Mouse (Mus musculus): ENCODE measurements around the gene Map2k1. TPM values are rescaled to one million over a fixed set of nuclear protein-coding genes. Genes with fewer than 3 reads are reported as not detected.
"Not testable (repeated sequence)": the region's sequence is repeated elsewhere in the genome, so short reads cannot be mapped to it uniquely, and the experiment has no call there.

Map2k1 gene
- total RNA-seq, 2 experiments from 2014 or later = 50.0 to 52.9 TPM

DNA sequence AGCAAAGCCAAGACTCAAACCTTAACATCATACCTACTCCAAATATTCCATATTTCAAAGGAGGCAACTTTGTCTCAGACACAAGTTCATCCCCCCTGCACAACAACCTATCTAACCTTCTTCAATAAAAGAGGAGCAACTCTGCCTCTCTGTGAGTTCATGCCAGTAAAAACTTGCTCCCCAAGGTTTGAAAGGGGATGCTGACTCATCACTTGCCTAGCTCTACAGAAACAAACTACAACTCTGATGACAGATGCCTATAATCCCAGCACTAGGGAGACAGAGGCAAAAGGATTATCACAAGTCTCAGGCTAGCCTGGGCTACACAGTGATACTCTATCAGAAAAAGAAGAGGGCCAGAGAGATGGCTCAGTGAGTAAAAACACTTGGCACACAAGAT, 35.5 kb downstream of the Map2k1 start:
- intact Hi-C loops (cut with DNase I) = loop anchor here (5.0 kb wide), 1 partner anchor 34 kb away; the partner anchor contains the start of gene Map2k1

DNA sequence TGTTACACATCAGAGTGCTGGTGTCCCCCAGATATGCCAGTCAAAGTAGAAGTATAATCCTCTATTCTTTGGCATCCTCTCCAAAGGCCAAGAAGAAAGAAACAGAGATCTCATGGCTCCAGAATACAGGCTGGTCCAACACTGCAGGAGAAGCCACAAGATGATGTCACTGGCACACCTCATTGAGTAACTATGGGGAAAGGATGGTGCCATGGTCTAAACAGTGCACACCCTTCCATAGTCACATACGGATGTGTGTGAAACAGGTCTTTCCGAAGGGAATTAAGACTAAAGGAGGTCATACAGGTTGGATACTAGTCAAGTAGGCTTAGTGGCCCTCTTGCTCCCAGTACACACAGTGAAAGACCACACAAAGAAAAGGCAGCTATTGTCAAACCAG, 36.8 kb downstream of the Map2k1 start:
- intact Hi-C loops (cut with DNase I) = loop anchor here (5.0 kb wide), 1 partner anchor 36 kb away; the partner anchor contains the start of gene Map2k1
- DNase-seq = no peak

More for the DNA sequence above, 35.5 kb downstream of the Map2k1 start:
- no peak for DNase-seq

DNA sequence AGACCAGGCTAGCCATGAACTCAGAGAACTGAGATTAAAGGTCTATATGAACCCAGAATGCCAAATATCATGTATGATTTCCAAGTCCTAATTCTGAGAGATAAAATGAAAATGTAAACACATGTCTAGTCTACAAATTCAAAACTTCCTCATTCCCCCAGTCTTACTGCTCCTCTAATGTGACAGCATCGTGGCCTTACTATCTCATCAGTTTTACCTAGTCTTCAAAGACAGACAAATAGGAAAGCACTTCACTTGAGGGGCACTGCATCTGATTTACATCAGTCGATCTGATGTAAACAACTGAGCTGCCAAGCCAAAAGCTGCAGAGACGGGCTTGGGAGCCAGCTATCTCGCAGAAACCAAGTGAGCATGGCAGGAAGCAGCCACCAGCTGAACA, 37.3 kb downstream of the Map2k1 start:
- DNase-seq = no peak
- intact Hi-C loops (cut with DNase I) = loop anchor here (5.0 kb wide), 1 partner anchor 36 kb away; the partner anchor contains the start of gene Map2k1

DNA sequence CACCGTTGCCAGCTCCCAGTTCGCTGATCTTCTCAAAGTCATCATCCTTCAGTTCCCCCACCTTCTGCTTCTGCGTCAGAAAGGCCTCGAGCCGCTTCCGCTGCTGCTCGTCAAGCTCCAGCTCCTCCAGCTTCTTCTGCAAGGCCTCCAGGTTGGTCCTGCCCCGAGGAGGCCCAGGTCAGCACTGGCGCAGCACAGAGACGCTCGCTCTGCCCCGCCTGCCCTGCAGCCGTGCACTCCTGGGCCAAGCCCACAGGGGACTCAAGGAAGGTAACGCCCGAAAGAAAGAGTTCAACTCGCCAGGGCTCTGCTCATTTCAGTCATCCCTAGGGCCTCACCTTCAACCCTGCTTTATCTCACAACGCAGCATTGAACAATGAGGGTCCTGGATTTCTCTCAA, 39.0 kb downstream of the Map2k1 start:
- intact Hi-C loops (cut with DNase I) = no loop called here
- no peak for DNase-seq

DNA sequence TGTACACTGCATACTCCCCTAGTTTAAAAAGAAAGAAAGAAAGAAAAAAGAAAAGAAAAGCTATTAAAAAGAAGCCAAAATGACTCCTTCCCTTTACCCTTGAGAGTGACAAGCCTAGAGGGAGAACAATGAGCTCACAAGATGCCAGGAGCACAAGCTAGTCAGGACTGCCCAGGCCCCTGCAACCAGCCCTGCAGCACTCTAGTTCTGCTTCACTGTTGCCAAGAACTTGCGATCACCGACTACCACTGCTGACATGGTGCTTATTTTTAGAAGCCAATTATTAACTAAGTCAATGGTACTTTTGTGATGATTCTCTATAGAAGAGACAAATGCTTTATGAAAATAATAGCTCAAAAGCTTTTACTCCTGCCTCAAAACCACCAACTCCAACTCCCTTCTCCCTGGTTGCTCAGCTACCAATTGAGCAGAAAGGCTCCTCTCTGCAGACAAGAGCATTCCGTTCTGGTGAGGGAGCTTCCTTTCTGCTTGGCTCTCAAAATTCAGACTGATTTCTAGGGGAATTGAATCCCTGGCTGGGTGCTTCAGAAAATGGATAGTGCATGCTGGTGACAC, 45.8 kb downstream of the Map2k1 start:
- DNase-seq = peak in 1 of 2 experiments; percentile 24
- intact Hi-C loops (cut with DNase I) = no loop called here

DNA sequence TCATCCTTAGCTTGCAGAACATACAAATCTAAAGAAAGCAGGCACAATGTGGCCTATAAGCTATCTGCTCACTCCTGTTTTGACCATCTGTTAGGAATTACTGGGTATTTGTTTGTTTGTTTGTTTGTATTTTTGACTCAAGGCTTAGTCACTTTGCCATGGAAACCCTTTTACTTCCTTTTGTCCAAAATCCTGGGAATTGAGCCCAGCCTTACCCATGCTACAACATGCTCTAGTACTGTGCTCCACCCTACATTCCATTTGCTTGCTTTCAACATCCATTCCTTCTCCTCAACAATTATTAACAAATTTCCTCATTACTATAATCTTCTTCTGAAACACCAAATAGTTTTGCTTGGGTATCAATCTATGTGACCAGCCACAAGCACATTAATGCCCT, 50.6 kb downstream of the Map2k1 start:
- no peak for DNase-seq
- intact Hi-C loops (cut with DNase I) = no loop called here

DNA sequence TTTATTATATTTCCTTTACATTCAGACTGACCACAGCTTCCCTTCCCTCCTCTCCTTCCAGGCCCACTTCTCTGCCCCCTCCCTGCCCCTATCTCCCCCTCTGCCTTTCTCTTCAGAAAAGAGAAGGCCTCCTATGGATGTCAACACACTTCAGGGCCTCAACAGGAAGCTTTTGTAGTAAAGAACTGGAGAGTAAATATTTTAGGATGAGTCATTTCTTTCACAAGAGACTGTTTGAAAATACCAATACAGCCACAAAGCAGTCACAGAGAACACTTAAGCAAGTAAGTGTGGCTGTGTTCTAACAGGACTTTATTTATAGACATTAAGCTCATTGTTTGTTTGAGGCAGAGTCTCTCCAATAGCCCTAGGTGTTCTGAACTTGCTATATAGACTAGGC, 51.1 kb downstream of the Map2k1 start:
- intact Hi-C loops (cut with DNase I) = no loop called here
- DNase-seq = no peak

DNA sequence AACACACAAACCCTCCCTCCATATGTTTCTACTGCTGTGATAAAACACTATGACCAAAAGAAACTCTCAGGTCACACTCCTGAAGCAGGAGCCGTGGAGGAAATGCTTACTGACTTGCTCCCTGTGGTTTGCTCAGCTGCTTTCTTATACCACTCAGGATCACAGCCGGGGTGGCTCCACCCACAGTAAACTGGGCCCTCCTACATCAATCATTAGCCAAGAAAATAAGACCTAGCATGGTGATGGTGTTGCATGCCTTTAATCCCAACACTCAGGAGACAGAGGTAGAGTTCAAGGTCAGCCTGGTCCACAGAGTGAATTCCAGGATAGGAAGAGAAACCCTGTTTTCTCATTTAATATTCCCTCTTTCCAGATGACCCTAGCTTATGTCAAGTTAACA, 53.5 kb downstream of the Map2k1 start:
- no peak for DNase-seq
- intact Hi-C loops (cut with DNase I) = no loop called here

DNA sequence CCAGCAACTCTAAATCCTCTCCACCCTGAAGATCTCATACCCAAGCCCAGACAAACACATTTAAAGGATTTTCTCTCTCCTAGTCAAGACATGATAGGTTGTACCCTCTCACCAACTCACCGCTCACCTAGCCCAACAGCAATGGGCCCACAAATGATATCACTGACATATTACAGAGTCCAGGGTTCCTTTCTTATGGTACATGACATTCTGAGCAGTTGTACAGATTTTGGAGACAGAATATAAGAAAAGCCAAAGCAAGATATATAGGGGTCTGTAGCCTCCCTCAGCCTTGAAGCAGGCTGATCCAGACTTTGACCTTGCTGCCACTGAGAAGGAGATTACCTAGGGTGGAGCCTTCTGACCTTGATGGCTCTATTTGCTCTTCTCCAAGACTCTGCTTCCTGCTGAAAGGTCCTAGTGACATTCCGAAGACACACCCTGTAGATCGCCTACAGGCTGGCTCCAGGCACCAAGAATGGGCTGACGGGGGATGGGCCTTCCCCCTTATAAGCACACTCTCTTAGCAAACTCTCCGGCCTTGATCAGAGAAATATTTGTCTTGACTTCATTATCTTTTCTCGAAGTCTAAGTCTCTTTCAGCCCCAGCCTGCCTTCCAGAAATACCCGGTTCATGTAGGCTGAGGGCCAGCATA, 54.5 kb downstream of the Map2k1 start:
- intact Hi-C loops (cut with DNase I); DNase-seq: not testable (repeated sequence)

DNA sequence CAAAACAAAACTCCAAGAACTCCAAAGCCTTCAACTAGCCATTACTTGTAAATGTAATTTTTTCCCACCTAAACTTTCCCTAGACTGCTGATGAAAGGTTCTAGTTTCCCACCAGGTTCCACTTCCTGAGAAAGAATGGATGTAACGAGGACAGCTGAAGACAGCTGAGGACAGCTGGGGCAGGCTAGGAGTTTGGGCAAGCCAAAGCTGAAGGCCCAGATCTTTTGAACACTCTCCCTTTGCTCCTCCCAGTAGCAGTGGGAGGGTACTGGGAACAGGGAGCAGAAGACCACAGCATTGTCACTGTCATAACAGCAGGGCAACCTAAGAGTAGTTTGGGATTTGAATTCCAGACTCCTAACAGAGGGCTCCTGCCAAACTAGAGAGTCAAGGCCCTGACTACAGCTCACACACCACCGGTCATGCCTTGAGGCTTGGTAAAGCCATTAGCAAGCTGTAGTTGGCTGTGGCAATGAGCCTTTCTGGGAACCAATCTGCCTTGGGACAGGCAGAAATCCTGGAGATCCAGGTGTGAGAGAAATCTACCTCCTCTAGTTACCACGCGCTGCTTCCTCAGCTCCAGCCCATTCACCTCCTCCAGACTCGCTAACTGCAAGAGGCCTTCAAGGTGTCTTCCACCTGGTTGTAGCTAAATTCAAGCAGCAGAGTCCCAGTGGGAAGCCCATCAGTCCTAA, 55.2 kb downstream of the Map2k1 start:
- intact Hi-C loops (cut with DNase I) = no loop called here
- peak in 1 of 2 experiments; percentile 10 for DNase-seq

DNA sequence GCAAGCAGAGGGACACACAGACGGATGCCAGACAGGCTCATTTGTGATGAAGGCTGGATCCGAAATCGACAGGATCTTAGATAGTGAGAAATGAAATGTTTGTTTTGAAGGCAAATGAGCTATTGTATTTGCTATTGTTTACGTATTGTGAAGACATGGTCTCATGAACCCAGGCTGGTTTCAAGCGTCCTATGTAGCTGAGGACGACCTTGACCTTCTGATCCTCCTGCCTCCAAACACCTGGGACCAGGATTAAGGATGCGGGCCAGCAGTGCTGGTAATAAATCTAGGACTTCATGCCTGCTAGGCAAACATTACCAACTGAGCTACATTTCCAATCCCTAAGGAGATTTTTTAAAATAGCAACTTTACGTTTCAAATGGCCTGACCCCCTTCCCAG, 55.9 kb downstream of the Map2k1 start:
- no peak for DNase-seq
- intact Hi-C loops (cut with DNase I) = no loop called here

DNA sequence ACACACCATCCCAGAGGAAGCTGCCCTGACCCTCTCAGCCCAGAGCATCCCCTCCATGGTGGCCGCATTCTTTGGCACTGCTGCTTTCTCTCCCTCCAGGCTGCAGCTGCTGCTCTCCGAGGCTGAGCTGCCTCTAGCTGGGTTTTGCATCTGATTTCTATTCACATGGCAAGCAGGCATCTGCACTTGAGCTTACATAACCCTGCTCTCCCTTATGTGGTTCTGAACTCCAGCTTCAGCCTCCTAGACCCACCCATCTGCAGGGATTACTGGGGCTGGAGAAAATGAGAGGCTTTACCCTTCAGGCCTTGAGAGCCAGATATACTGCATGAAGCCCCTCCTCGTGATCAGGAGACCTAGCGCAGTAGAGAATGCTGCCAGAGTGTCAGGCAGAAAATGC, 57.9 kb downstream of the Map2k1 start:
- DNase-seq = peak in 1 of 2 experiments; percentile 6
- intact Hi-C loops (cut with DNase I) = no loop called here

DNA sequence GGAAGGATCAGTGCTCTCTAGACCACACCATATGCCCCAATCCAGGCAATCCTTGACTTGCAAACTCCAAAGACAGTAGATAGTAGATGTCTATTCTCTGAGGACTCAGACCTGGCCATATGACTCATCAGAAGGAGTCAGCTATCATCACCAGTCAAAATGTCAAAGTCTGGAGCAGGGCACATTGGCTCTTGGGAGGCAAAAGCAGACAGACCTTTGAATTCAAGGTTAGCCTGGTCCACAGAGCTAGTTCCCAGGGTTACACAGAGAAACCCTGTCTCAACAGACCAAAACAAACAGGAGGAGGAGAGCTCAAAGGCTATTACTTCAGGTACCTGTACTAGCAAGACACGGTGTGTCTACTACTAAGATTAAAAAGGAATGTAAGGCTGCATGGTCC, 59.6 kb downstream of the Map2k1 start:
- no peak for DNase-seq
- intact Hi-C loops (cut with DNase I) = no loop called here

DNA sequence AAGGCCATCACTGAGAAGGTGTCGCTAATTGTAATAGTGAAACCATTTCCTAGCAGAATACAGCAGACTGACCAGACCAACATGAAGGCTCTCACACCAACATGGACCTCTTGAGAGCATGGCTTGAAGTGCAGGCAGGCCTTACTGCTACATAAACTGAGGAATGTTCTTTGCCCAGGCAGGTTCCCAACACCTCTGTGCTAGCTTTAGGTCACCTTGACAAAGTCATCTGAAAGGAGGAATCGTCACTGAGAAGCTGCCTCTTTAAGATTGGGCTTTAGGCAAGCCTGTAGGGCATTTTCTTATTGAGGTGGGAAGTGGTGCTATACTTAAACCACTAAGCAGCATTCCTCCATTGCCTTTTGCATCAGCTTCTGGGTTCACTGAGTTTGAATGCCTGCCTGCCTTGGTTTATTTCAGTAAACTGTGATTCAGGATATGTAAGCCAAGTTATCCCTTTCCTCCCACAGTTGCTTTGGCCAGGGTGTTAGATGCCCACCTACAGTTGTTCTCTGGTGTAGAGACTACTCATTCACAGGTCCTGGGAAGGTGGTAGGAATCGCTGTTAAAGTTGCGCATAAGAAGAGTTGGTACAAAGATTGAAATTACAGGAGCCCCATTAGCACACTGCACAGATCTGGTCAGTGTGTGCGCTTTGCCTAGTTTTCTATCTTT, 69.1 kb downstream of the Map2k1 start:
- intact Hi-C loops (cut with DNase I) = no loop called here
- no peak for DNase-seq

DNA sequence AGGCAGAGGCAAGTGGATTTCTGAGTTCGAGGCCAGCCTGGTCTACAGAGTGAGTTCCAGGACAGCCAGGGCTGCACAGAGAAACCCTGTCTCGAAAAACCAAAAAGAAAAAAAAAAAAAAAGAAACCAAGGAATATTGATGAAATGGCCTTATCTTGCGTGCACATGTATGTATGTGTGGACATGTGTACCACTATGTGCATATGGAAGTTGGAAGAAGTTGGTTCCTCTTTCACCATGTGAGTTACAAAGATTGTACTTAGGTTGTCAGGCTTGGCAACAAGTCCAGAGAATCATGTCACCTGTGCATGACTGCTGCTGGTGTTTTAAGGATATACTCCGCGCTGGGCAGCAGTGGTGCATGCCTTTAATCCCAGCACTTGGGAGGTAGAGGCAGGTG, 70.1 kb downstream of the Map2k1 start:
- DNase-seq; intact Hi-C loops (cut with DNase I): not testable (repeated sequence)

DNA sequence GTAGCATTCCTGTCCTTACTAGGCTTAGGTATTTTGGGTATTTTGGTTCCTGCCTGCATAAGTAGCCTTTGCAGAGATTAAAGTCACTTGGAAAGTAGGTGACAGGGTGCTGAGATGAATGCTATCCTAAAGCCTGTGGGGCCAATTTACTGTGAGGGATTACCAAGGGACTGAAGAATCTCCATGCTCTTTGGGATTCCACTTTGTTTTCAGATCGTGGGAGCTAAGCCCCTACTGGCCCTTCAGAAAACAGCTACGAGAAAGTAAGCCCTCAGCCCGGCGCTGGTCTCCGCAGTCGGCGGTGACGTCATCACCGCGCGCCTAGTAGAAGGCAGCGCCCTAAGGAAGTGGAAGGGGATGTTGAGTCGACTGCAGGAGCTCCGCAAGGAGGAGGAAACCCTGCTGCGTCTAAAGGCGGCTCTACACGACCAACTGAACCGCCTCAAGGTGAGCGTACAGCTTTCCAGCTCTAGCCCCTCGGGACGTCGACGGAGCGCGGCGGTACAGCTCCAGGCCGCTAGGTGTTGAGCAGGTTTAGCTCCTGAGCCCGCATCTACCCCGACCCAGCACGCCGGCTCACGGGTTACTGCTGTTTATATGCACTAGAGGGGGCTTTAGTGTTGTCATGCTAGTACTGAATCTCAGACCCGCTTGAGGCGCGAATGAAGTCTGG, 74.3 kb downstream of the Map2k1 start, which contains the start of gene Snapc5:
Gene Snapc5 (plus strand): TSS at position 301 of the 673 bp plus-strand sequence.
- peak; percentile 90 to 93 for DNase-seq
- intact Hi-C loops (cut with DNase I) = loop anchor here (1.0 kb wide), 1 partner anchor 74 kb away; the partner anchor contains the start of gene Map2k1

DNA sequence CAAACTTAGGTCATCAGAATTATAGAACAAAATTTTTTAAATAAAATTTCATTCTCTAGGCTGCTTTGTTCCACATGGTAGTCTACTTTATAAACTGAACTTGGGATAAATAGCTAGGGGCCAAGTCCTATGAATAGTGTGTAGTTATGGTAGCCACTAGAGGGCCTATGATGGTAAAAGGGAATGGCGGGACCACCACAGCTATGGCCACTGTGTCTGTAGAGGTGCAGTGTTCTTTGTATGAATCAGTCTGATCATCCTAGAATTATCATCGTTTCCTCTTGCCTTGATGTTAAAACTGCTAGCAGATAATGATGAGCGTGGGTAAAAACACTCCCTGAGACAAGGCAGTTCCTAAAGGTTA, 74.8 kb downstream of the Map2k1 start:
- intact Hi-C loops (cut with DNase I) = no loop called here
- DNase-seq = no peak

DNA sequence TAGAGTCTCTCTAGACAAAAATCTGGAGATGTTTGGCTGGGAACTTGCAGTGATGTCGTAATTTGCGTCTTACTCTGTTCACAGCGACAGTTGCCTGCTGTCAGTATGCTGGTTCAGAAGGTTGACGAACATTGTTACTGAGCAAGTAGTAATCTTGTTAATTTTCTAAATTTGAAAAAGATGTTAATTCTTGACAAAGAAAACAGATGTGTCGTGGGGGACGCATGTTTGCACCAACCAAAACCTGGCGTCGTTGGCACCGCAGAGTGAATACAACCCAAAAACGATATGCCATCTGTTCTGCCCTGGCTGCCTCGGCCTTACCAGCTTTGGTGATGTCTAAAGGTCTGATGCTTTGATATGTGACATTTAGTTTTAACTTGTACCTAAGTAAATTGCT, 78.1 kb downstream of the Map2k1 start:
- intact Hi-C loops (cut with DNase I) = no loop called here
- no peak for DNase-seq

DNA sequence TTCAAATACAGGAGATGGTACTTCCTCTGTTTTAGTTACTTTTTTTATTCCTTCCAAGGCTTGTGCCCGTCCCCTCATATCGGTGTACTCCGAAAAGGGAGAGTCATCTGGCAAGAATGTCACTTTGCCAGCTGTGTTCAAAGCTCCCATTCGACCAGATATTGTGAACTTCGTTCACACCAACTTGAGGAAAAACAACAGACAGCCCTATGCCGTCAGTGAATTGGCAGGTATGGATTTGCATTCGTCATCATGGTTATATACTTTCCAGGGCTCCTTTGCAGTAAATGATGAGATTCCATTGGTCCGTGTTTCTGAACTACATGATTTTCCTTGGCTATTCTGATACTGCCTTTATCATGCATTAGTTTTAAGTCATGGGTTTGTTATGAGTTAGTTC, 78.7 kb downstream of the Map2k1 start:
- intact Hi-C loops (cut with DNase I) = no loop called here
- DNase-seq = no peak

DNA sequence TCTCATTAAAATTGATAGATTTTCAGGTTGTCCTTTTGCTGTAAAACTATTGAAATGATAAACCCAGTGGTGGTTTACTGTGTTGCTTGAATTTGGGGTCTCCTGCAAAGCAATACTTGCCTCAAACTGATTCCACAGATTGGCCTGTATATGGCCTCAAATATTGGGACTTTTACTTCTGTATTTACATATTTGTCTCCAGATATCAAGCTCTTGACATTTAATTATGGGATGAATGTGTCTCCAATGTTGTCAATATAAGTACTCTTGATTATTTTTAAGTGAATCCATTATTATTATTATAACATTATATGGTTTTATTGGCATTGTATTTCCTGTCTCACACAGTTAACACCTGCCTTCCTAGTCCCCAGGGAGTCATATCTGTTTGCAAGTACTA, 79.1 kb downstream of the Map2k1 start:
- no peak for DNase-seq

More for the DNA sequence above, 79.1 kb downstream of the Map2k1 start:
- intact Hi-C loops (cut with DNase I) = no loop called here

Data from heart, postnatal 14 days (tissue).